Mouse (Mus musculus): ENCODE data around the gene Foxs1.

Gene Foxs1

GRCm38 (mm10) chr2:152903586-152903985 lies 29.4 kb downstream of the Foxs1 start:
- DNase-seq (ENCODE audit: low spot score), result no peak

GRCm38 (mm10) chr2:152902658-152903057 lies 30.4 kb downstream of the Foxs1 start:
- DNase-seq (ENCODE audit: low spot score), result no peak

- DNase-seq (ENCODE audit: low spot score), result no peak
Observed at GRCm38 (mm10) chr2:152901296-152901695, 31.7 kb downstream of the Foxs1 start.

- DNase-seq (ENCODE audit: low spot score), result no peak
Observed at GRCm38 (mm10) chr2:152899011-152899410, 34.0 kb downstream of the Foxs1 start.

- DNase-seq (ENCODE audit: low spot score), result no peak
Observed at GRCm38 (mm10) chr2:152896926-152897325, 36.1 kb downstream of the Foxs1 start.

GRCm38 (mm10) chr2:152895834-152896233 lies 37.2 kb downstream of the Foxs1 start:
- DNase-seq (ENCODE audit: low spot score), result no peak

GRCm38 (mm10) chr2:152888774-152889173 lies 44.2 kb downstream of the Foxs1 start:
- no peak for DNase-seq (ENCODE audit: low spot score)

- no peak for DNase-seq (ENCODE audit: low spot score)
Observed at GRCm38 (mm10) chr2:152887230-152887629, 45.8 kb downstream of the Foxs1 start.

- DNase-seq (ENCODE audit: low spot score), result no peak
Observed at GRCm38 (mm10) chr2:152884101-152884645, 48.8 kb downstream of the Foxs1 start.

Measured in yolk sac, embryonic 10.5 days (tissue).